Mouse (Mus musculus) cerebellum, postnatal 4 days (tissue): ENCODE measurements around the gene Exosc1.

Experiments used
- DNase-seq, 2 experiments: peaks; one replicate each; pipeline ENCODE4 v3.0.0; 2022; ENCODE audit warnings: low spot score in 2 of 2, mixed read lengths in 1 of 2

Gene Exosc1

GRCm38 (mm10) chr19:41874356-41874755 lies 58.9 kb downstream of the Exosc1 start:
- DNase-seq: no peak
